Mouse (Mus musculus): ENCODE measurements around the gene Espnl.

GRCm38 (mm10) chr1:91292101-91292825 is 29.6 kb upstream of the Espnl start:
- TF ChIP-seq CTCF (IDR thresholded peaks at IDR 0.05; ENCODE audit: control insufficient read depth, insufficient read depth, insufficient read length) (no peak), USF1 (IDR thresholded peaks at IDR 0.05; ENCODE audit: low read depth) (no peak), MYOD1 (IDR thresholded peaks at IDR 0.05; ENCODE audit: control insufficient read depth, insufficient read length, low read depth) (no peak), MYOG (IDR thresholded peaks at IDR 0.05; ENCODE audit: control insufficient read depth, extremely low read depth, insufficient read length) (no peak), CEBPB (IDR thresholded peaks at IDR 0.05; ENCODE audit: low read depth) (no peak), MAX (IDR thresholded peaks at IDR 0.05) (no peak)
